Mouse (Mus musculus) lung, postnatal 25 days (tissue): ENCODE measurements around the gene Zkscan3.
"Not testable (repeated sequence)": the region's sequence is repeated elsewhere in the genome, so short reads cannot be mapped to it uniquely, and the experiment has no call there.

Experiments
- DNase-seq: peaks from one replicate; pipeline ENCODE4 v3.0.0; 2022; ENCODE audit warnings: low spot score

The Zkscan3 gene

GRCm38 (mm10) chr13:21397486-21397885 is 5.1 kb downstream of the Zkscan3 start:
- DNase-seq = no peak

DNA sequence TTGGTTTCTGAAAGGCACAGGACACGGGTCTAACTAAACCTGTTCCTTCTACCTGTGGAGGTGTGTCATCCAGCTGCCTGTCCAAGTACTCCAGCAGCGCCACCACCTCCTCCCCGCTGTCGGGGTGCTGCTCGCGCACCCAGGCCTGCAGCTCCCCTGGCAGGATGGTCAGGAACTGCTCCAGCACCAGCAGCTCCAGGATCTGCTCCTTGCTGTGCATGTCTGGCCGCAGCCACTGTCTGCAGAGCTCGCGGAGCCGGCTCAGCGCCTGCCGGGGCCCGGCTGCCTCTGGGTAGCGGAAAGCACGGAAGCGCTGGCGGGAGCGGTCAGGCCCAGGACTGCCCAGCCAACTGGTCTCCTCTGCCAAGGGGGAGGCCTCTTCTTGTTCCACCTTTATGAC is 6.5 kb downstream of the Zkscan3 start:
- DNase-seq = not testable (repeated sequence)

DNA sequence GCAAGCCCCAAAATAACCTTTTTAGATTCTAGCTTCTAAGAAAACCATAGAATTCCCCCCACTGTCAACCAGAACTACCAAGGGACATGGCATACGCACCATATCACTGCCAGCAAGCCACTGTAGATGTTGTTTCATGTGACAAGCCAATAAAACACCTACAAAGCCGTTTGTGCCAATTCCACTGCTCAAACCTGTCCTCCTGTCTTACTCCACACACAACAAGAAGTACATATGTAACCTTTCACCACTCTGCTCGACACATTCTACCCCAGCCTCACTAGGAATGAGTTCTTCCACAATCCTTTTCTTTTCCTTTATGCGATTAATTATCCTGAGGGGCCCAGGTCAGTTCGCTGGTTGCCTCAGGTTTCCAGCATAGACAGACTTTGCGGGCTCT is 6.9 kb downstream of the Zkscan3 start:
- DNase-seq = no peak

- no peak for DNase-seq
Observed at GRCm38 (mm10) chr13:21395211-21395610, 7.3 kb downstream of the Zkscan3 start.

- no peak for DNase-seq
Observed at GRCm38 (mm10) chr13:21377773-21378172, 24.8 kb downstream of the Zkscan3 start.

- DNase-seq = no peak
Observed at GRCm38 (mm10) chr13:21372700-21373099, 29.9 kb downstream of the Zkscan3 start.

GRCm38 (mm10) chr13:21366635-21367034 is 35.9 kb downstream of the Zkscan3 start:
- DNase-seq = no peak

- DNase-seq = no peak
Observed at GRCm38 (mm10) chr13:21363719-21364118, 38.8 kb downstream of the Zkscan3 start.

- peak; percentile 94 for DNase-seq
Observed at GRCm38 (mm10) chr13:21362621-21363248, 39.8 kb downstream of the Zkscan3 start, which contains the start of gene Zscan12. Gene Zscan12, plus strand, starts transcription at chr13:21362820.

DNA sequence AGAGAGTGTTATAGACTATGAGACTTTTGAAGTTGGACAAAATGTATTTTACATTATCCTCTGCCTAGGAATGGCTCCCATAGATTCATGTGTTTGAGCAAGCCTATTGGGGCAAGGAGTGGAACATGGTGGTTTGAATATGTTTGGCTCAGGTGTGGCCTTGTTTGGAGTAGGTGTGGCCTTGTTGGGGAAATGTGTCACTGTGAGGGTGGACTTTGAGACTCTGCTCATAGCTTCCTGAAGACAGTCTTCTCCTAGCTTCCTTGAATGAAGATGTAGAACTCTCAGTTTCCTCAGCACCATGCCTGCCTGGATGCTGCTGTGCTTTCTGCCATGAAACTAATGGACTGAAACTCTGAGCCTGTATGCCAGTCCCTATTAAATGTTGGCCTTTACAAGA is 52.0 kb downstream of the Zkscan3 start:
- no peak for DNase-seq

GRCm38 (mm10) chr13:21346610-21347009 is 55.9 kb downstream of the Zkscan3 start, which contains the start of gene Olfr1367:
Gene Olfr1367, plus strand, starts transcription at chr13:21346910.
- no peak for DNase-seq
